Mouse (Mus musculus) retina, embryonic 14.5 days (tissue): ENCODE results near the gene Prrc2a.

Source experiments
- DNase-seq: peaks from one replicate; pipeline ENCODE4 v3.0.0-alpha.2; 2015; ENCODE audit warnings: low spot score

Gene Prrc2a

DNA sequence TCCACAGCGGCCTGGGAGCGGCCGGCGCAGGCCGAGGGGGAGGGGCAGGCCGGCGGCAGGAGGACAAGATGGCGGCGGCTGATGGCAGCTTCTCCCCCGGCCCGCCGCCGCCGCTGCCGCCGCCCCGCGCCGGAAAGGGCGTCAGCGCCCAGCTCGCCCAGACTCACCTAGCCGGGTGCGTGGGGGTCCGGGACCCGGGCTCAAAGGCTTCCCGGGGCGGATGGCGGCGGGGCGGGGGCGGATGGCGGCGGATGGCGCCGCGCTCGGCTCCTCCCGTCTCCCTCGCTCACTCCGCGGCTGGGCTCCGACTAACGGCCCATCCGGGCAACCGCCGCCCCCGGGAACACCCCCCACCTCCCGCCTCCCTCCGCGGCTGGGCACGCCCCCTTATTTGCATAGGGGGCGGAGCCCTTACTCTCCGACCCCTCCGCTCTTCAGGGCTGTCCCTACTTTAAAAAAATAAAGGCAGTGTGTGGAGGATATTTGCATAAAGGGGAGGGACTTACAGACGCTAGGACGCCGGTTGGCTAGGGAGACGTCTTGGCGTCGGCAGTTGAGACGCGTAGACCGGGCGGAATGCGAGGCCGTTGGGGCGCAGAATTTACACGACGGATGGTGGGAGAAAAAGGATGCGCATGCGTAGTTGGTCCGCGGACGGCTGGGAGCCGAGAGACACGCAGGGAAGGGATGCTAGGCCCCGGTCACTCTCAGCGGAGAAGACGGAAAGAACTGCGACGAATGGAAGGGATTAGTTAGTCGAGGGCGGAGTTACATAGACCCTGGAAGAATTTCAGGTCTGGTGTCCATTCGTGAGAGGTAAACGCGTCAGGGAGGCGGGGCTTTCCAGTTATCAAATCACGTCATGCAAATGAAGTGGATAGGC, at the start of gene Prrc2a:
Gene Prrc2a (minus strand): TSS at position 330 of the 883 bp plus-strand sequence.
- peak; percentile 99 for DNase-seq

DNA sequence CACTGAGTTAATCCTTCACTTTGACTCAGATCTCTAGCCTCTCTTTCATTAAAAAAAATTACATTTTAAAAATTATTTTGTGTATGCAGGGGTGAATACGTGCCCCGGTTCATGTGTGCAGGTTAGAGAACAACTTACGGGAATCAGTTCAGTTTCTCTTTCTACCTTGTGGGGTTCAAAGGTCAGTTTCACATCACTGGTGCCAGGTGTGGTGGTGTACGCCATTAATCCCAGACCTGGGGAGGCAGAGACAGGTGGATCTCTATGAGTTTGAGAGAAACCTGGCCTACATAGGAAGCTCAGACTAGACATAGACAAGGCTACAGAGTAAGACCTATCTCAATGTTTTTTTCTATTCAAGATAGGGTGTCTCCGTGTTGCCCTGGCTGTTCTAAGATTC, 48.4 kb upstream of the Prrc2a start:
- DNase-seq, result no peak

DNA sequence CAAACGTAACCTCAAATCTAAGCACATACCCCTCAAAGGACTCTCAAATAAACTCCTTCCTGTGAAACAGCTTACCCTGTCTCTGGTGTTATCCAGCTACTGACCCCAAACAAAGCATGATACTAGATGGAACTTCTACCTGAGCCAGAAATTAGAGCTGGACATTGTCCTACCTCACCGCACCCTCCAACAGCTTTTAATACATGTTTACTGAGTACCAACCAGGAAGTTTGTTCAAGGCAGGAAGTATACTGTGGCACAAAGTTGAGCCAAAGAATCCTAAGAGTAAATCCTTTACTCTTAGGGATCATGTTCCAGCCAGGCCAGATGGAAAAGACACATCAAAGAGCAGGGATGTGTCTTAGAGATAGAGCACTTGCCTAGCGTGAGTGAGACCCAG, 45.9 kb upstream of the Prrc2a start:
- DNase-seq, result no peak

- no peak for DNase-seq
These were observed 45.3 kb upstream of the Prrc2a start for GRCm38 (mm10) chr17:35209785-35210535.

DNA sequence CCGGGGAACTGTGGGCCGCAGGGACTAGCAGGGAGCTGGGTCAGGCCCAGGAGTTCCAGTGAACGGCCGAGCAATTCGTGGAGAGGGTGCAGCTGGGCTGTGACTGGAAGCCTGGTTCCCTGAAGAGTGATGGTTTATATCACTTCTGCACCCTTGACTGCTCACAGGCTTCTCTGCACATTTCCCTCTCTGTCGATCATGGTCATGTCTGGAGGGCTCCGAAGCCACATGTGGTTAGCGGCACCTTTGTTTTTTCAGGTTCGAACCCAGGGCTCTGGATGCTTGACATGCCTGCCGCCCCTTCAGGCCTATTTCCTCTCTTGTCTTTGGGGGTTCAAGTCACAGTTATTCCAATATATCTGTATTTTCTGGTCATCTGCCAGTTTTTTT, 40.7 kb upstream of the Prrc2a start:
- no peak for DNase-seq

GRCm38 (mm10) chr17:35204494-35205379, 40.0 kb upstream of the Prrc2a start, which contains the start of gene Lta:
Gene Lta (minus strand): TSS chr17:35205351.
- no peak for DNase-seq

GRCm38 (mm10) chr17:35202442-35202841, 37.7 kb upstream of the Prrc2a start:
- DNase-seq, result no peak

DNA sequence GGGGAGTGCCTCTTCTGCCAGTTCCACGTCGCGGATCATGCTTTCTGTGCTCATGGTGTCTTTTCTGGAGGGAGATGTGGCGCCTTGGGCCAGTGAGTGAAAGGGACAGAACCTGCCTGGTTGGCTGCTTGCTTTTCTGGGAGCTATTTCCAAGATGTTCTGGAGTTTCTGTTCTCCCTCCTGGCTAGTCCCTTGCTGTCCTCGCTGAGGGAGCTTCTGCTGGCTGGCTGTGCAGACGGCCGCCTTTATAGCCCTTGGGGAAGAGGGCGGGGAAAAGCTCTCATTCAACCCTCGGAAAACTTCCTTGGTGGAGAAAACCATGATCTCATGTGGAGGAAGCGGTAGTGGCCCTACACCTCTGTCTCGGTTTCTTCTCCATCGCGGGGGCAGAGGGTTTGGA, 37.1 kb upstream of the Prrc2a start, which contains the start of gene Tnf:
Gene Tnf (minus strand): TSS at position 221 of the 400 bp plus-strand sequence.
- DNase-seq, result no peak

- no peak for DNase-seq
These were observed 36.4 kb upstream of the Prrc2a start for GRCm38 (mm10) chr17:35201128-35201527.

GRCm38 (mm10) chr17:35200398-35200797, 35.7 kb upstream of the Prrc2a start:
- no peak for DNase-seq

GRCm38 (mm10) chr17:35198946-35199345, 34.2 kb upstream of the Prrc2a start:
- no peak for DNase-seq

GRCm38 (mm10) chr17:35198029-35198428, 33.3 kb upstream of the Prrc2a start:
- no peak for DNase-seq

GRCm38 (mm10) chr17:35197126-35197525, 32.4 kb upstream of the Prrc2a start:
- no peak for DNase-seq

DNA sequence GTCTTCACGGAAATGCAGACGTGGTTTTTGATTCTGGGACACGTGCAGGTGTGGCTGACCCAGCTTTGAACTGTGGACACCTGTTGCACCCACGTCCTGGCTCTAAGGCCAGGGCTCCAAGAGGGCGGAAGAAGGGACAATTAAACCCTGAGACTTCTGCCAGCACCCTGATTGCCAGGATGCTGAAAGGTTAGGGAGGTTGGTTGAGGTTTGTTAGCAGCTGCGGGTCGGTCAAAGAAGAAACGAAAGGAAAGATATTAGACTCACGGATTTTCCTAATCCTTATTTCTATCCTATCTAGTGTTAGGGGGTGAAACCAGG, 31.6 kb upstream of the Prrc2a start:
- DNase-seq, result no peak

DNA sequence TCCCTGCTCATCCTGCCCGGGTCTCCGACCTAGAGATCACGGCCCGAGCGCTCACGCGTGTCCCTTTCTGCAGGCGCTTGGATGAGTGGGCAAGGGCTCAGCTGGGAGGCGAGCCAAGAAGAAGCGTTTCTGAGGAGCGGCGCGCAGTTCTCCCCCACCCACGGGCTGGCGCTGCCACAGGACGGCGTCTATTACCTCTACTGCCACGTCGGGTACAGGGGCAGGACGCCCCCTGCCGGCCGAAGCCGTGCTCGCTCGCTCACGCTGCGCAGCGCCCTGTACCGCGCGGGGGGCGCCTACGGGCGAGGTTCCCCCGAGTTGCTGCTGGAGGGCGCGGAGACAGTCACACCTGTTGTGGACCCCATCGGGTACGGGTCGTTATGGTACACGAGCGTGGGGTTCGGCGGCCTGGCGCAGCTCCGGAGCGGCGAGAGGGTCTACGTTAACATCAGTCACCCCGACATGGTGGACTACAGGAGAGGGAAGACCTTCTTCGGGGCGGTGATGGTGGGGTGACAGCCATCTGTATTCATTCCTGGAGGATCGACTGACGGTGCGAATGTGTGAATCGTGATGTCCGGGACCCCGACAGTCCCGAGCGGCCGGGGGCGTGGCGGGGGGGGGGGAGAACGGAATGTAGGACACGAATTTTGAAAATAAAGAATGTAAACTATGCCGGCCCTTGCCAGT, 31.1 kb upstream of the Prrc2a start:
- DNase-seq, result peak; percentile 93

DNA sequence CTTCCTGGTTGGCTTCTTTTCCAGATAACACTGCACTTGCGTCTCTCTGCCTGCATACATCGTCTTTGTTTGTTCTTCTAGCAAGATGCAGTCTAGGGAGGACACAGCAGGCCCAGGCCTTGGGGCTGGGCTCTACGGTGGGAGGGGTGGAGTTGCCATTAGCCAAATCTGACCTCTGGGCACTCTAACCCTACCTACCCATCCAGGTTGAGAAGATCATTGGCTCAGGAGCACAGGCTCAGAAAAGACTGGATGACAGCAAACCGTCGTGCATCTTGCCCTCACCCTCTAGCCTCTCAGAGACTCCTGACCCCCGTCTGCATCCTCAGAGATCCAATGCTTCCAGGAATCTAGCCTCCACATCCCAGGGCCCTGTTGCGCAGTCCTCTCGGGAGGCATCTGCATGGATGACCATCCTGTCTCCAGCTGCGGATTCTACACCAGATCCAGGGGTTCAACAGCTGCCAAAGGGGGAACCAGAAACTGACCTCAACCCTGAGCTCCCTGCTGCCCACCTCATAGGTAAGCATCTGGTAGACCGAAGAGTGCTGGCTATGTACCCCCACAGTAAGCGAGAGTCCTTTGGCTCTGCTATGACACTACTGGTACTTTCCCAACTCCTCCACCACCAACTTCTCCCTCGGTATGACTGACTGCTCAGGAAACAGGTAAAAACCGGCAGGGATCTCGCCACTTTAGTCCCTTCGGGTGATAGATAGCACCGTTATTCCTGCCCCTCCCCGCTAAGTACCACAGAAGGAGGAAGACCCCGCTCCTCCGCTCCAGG, 30.3 kb upstream of the Prrc2a start:
- no peak for DNase-seq

DNA sequence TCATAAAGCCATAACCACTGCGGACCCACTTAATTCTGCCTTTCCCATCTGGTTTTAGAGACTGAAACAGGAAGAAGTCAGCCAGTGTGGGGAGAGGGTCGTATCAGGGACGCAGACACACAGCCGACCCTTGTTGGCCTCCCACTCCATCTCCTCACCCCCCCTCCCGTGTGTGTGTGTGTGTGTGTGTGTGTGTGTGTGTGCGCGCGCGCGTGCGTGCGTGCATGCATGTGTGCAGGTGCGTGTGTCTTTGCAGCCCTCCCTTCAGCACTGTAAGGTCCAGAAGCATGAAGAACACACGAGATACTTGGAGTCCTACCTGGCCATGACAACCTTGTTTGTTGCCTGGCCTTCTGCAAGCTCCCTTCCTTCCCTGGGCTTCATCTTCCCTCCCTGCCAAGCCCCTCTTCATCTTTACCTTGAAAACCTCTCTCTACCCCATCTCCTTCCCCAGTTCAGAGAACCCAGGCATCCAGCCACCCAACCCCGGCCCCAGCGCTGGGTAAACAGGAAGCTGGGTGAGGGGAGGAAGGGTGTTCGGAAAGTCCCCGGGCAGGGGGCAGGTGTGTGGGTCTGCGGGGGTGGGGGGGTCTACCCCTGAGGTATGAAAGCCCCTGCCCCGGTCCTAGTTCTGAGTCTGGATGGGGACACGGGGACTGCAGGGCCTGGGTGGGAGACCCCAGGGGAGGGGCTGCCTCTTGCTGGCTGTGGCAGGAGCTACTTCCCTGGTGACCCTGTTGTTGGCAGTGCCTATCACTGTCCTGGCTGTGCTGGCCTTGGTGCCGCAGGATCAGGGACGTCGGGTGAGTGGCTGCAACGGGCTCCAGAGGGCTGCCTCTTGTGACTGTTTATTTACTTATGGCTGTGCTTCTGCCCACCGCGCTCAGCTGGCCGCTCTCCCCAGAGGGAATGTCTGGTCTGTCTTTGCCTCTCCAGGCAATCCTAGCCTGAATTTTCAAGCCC, 29.5 kb upstream of the Prrc2a start, which contains the start of gene Ltb:
Gene Ltb (plus strand): TSS at position 559 of the 963 bp plus-strand sequence.
- no peak for DNase-seq

GRCm38 (mm10) chr17:35192924-35193323, 28.2 kb upstream of the Prrc2a start:
- DNase-seq, result no peak

GRCm38 (mm10) chr17:35191723-35192122, 27.0 kb upstream of the Prrc2a start:
- DNase-seq, result no peak
